Mouse (Mus musculus) liver, embryonic 11.5 days (tissue): ENCODE data around the gene Bpifb1. TPM values are rescaled to one million over a fixed set of nuclear protein-coding genes. Genes with fewer than 3 reads are reported as not detected.

Source experiments
- ATAC-seq: fragments of 200-750 bp; cut with Nextera tagmentation; replicated peaks from 2 replicates; pipeline ENCODE4 v1.8.0; 2017; ENCODE audit warnings: moderate number of reproducible peaks, mild to moderate bottlenecking, moderate TSS enrichment, moderate library complexity; ENCODE audit not compliant: low FRiP score
- DNase-seq: peaks from one replicate; pipeline ENCODE4 v3.0.0-alpha.2; 2017; ENCODE audit warnings: low spot score
- H3K27ac ChIP-seq: fragments of 300-500 bp; sonication (generic); 2 replicates; pipeline ENCODE4 v1.5.1; 2014; ENCODE audit warnings: mild to moderate bottlenecking, low read depth, low read length, control low read depth
- H3K27me3 ChIP-seq: fragments of 300-500 bp; sonication (generic); replicated peaks from 2 replicates; pipeline ENCODE4 v1.6.1; 2014; ENCODE audit warnings: low read length, mixed read lengths; ENCODE audit not compliant: control insufficient read depth, insufficient read depth
- H3K36me3 ChIP-seq: fragments of 300-500 bp; sonication (generic); 2 replicates; pipeline ENCODE4 v1.6.1; 2014; ENCODE audit warnings: mild to moderate bottlenecking, low read length, moderate library complexity, mixed read lengths; ENCODE audit not compliant: control insufficient read depth, insufficient read depth
- H3K4me1 ChIP-seq: fragments of 300-500 bp; sonication (generic); replicated peaks from 2 replicates; pipeline ENCODE4 v1.6.1; 2014; ENCODE audit warnings: low read length, mixed read lengths; ENCODE audit not compliant: control insufficient read depth, insufficient read depth
- H3K4me2 ChIP-seq: fragments of 300-500 bp; sonication (generic); 2 replicates; pipeline ENCODE4 v1.6.1; 2014; ENCODE audit warnings: mild to moderate bottlenecking, control low read depth, moderate library complexity
- H3K4me3 ChIP-seq: fragments of 300-500 bp; sonication (generic); 2 replicates; pipeline ENCODE4 v1.5.1; 2014; ENCODE audit warnings: low read depth, low read length, control low read depth
- H3K9ac ChIP-seq: fragments of 300-500 bp; sonication (generic); 2 replicates; pipeline ENCODE4 v1.6.1; 2014; ENCODE audit warnings: low read depth, low read length, control low read depth
- H3K9me3 ChIP-seq: fragments of 300-500 bp; sonication (generic); 2 replicates; pipeline ENCODE4 v1.6.1; 2016; ENCODE audit warnings: low read length, inconsistent platforms, mixed read lengths; ENCODE audit not compliant: control insufficient read depth
- WGBS: fragments of 180-500 bp; shearing (Covaris S2); extraction: QIAGEN DNeasy Blood & Tissue Kit; methylation state at CpG from one replicate; pipeline ENCODE4 v1.1.7; 2014; 5-methylcytosine and 5-hydroxymethylcytosine counted together
- polyA plus RNA-seq: library from polyadenylated mRNA; unstranded; fragments of >200 nt; fragmentation: Nextera tagmentation; extraction: Ambion mirVana; gene quantifications from 2 replicates; pipeline ENCODE4 v1.2.1, GENCODE M21; 2014

Bpifb1 gene
- polyA plus RNA-seq, 1 experiment from 2014 or later = not detected

DNA sequence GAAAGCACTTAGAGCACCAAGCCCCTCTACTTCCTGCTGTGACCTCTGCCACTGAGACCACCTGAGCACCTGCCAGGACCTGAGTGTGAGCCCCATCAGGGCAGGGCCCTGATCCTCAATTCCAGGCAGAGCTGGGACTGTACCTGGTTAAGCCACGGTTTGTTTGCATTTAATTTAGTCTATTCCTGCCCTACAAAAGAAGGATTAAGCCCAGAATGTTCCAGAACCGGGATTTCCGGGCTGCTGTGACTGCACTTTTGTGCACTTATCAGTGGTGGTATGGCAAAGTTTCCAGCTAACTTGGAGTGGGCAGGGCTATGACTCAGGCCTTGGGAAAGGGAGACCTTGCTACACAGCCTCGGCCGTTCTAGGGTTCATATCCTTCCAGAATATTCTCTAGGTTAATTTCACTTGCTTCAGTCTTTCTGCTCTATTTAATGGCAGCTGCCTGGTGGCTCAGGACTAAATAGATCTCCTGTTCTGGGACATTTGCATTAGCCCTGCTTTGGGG is 3.4 kb downstream of the Bpifb1 start:
- Histone ChIP-seq H3K9me3 (no peaks in the 10 kb centered on the region), H3K4me3 (no peak overlapping the region), H3K9ac (no peak overlapping the region), H3K36me3 (no peaks in the 10 kb centered on the region), H3K4me1 (no peaks in the 10 kb centered on the region), H3K27ac (no peak overlapping the region), H3K4me2 (no peak overlapping the region), H3K27me3 (no peaks in the 10 kb centered on the region)
- 62% methylated on average over 5 of the region's 5 CpGs for WGBS
- no peak for ATAC-seq
- DNase-seq = no peak

DNA sequence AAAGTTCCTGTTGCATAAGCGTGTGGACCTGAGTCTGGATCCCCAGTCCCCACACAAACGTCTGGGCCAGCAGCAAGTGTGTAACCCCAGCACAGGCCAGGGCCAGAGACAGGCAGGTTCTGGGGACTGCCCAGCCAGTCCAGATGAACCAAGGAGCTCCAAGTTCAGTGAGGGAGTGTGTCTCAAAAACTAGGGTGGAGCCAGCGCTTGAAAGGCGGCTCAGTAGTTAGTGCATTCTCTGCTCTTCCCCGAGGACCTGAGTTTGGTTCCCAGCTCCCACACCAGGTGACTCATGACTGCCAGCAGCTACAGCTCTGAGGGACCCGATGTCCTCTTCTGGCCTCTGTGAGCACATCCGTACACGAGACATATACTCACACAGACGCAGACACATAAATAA is 6.4 kb downstream of the Bpifb1 start:
- Histone ChIP-seq H3K9ac (no peak overlapping the region), H3K27ac (no peak overlapping the region), H3K9me3 (no peaks in the 10 kb centered on the region), H3K4me1 (no peaks in the 10 kb centered on the region), H3K27me3 (no peaks in the 10 kb centered on the region), H3K4me3 (no peak overlapping the region), H3K36me3 (no peaks in the 10 kb centered on the region), H3K4me2 (no peak overlapping the region)
- DNase-seq (no peak), ATAC-seq (no peak)
- 84% methylated on average over 9 of the region's 9 CpGs for WGBS

DNA sequence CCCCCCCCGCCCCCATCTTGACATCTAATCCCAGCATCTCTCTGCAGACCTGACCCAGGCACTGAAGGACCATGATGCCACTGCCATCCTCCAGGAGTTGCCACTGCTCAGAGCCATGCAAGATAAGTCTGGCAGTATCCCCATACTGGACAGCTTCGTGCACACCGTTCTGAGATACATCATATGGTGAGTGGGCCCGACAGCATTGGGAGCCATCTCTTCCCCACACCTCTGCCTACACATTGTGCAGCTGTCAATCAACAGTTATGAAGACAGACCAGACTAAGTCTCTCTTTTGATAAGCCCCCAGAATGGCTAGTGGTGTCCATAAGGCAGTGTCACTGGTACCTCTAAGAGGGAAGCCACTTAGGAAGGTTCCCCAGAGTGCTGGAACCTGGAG is 14.0 kb downstream of the Bpifb1 start:
- no peak overlapping the region for H3K9ac ChIP-seq
- H3K27ac ChIP-seq = no peak overlapping the region
- H3K9me3 ChIP-seq = no peaks in the 10 kb centered on the region
- no peak overlapping the region for H3K4me2 ChIP-seq
- no peaks in the 10 kb centered on the region for H3K27me3 ChIP-seq
- DNase-seq (no peak), ATAC-seq (no peak)
- H3K36me3 ChIP-seq = no peaks in the 10 kb centered on the region
- no peak overlapping the region for H3K4me3 ChIP-seq
- no peaks in the 10 kb centered on the region for H3K4me1 ChIP-seq
- 84% methylated on average over 4 of the region's 4 CpGs for WGBS

DNA sequence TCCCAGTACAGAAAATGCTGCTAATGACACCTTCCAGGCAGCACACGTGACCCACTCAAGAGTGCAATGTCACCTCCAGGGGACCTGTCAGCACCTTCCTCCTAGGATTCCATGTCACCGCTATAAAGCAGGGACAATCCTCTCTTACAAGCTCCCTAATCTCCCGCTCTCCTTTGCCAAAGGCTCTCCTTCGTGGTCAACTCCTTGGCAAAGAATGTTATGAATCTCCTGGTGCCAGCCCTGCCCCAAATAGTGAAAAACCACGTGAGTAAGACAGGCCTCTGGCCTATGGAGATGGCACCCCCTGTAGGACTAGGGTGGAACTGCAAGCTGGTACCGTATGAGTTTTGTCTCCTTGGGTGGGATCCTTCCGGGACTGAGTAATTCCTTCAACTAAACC is 16.3 kb downstream of the Bpifb1 start:
- Histone ChIP-seq H3K4me1 (no peaks in the 10 kb centered on the region), H3K27me3 (no peaks in the 10 kb centered on the region; the same call in 1 of the 2 replicates), H3K9ac (no peak overlapping the region), H3K4me3 (no peak overlapping the region), H3K27ac (no peak overlapping the region), H3K4me2 (no peak overlapping the region), H3K9me3 (no peaks in the 10 kb centered on the region), H3K36me3 (no peaks in the 10 kb centered on the region)
- no peak for ATAC-seq
- DNase-seq = no peak
- WGBS = 54% methylated on average over 7 of the region's 7 CpGs

DNA sequence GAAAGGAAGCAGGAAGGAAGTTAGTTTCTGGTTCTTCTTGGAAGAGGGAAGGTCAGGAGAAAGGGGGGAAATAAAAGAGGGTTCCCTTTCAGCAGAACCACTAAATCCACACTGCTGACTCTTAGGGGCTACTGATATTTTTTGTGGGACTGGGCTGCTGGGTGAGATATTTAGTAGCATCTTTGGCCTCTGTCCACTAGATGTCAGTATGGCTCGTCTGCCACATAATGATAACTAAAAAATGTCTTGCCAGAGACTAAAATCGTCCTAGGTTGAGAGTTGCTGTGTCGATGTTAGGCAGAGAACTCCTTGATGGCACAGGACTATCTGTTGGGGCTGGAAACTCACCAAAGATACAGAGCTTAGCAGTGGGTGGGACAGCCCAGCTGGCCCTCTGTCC is 18.5 kb downstream of the Bpifb1 start:
- no peaks in the 10 kb centered on the region; the same call in 1 of the 2 replicates for H3K27me3 ChIP-seq
- H3K36me3 ChIP-seq = no peaks in the 10 kb centered on the region
- no peak overlapping the region for H3K9ac ChIP-seq
- H3K4me2 ChIP-seq = no peak overlapping the region
- no peak overlapping the region for H3K27ac ChIP-seq
- DNase-seq (no peak), ATAC-seq (no peak)
- no peak overlapping the region for H3K4me3 ChIP-seq
- no peaks in the 10 kb centered on the region for H3K9me3 ChIP-seq
- 13% methylated on average over 3 of the region's 3 CpGs for WGBS
- no peaks in the 10 kb centered on the region for H3K4me1 ChIP-seq

DNA sequence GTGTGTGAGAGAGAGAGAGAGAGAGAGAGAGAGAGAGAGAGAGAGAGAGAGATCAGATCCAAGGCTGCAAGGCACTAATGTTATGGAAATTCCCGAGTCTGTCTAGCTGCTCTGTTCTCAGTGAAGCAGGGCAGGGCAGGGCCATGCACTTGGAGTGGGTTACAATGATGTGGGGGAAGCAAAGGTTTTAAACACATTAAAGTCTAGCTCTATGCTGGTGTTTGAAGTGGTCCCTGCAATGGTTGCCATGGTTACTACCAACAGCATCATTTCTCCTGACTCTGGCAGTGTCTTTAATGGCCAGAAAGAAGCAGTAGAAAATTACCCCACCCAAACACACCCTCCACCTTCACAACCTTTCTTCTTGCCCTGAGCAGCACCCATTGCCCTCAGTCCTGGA is 20.5 kb downstream of the Bpifb1 start:
- H3K9me3 ChIP-seq = no peaks in the 10 kb centered on the region
- H3K27me3 ChIP-seq = no peaks in the 10 kb centered on the region; the same call in 1 of the 2 replicates
- H3K9ac ChIP-seq = no peak overlapping the region
- H3K4me2 ChIP-seq = no peak overlapping the region
- WGBS = 59% methylated on average over 1 of the region's 1 CpGs
- DNase-seq = no peak
- no peak for ATAC-seq
- H3K27ac ChIP-seq = no peak overlapping the region
- no peaks in the 10 kb centered on the region for H3K4me1 ChIP-seq
- H3K36me3 ChIP-seq = no peaks in the 10 kb centered on the region
- H3K4me3 ChIP-seq = no peak overlapping the region

DNA sequence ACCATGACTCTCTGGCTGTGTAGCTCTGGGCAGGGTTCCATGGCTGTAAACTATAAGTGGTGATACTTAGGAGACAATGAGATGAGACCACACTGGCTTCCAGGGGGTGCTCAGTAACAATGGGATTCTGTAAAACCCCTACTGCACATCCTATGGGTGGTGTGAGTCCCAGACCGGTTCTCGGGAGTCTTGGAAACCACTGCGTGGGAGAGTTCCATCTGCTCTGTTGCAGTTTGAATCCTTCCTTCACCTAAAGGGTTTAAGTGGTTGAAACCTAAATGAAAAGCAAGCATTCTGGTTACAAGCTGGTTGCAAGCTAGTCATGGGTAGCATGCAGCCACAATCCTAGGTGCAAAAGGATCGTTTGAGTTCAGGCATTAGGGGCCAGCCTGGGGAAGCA is 21.3 kb downstream of the Bpifb1 start:
- H3K4me3 ChIP-seq = no peak overlapping the region
- no peak overlapping the region for H3K9ac ChIP-seq
- ATAC-seq = no peak
- no peaks in the 10 kb centered on the region for H3K9me3 ChIP-seq
- H3K4me1 ChIP-seq = no peaks in the 10 kb centered on the region
- no peaks in the 10 kb centered on the region for H3K36me3 ChIP-seq
- H3K27ac ChIP-seq = no peak overlapping the region
- DNase-seq = no peak
- 76% methylated on average over 4 of the region's 4 CpGs for WGBS
- H3K4me2 ChIP-seq = no peak overlapping the region
- H3K27me3 ChIP-seq = no peaks in the 10 kb centered on the region; the same call in 1 of the 2 replicates

DNA sequence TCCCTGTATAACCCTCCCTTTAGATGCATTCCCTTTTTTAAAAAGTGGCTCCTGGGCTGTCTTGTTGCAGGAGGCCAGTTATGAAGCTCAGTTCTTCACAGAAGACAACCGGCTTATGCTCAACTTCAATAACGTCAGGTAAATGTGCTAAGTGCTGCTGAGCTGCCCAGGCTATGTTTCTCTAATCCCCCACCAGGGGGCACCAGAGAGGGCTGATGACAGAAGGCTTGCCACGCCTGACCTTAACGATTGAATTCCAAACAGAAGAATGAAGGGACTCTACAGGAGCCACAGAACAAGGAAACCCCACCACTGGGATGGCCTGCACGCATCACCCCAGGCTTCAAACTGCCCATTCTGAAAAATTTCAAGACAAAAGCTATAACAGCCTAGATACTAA is 24.6 kb downstream of the Bpifb1 start:
- 12% methylated on average over 5 of the region's 5 CpGs for WGBS
- Histone ChIP-seq H3K36me3 (no peaks in the 10 kb centered on the region), H3K9me3 (no peaks in the 10 kb centered on the region), H3K9ac (no peak overlapping the region), H3K4me2 (no peak overlapping the region), H3K4me3 (no peak overlapping the region), H3K4me1 (no peaks in the 10 kb centered on the region), H3K27ac (no peak overlapping the region), H3K27me3 (no peaks in the 10 kb centered on the region; the same call in 1 of the 2 replicates)
- ATAC-seq = 0 out of 2 replicates have a peak, but pooled peaks have one; percentile 23
- peak; percentile 65 for DNase-seq

DNA sequence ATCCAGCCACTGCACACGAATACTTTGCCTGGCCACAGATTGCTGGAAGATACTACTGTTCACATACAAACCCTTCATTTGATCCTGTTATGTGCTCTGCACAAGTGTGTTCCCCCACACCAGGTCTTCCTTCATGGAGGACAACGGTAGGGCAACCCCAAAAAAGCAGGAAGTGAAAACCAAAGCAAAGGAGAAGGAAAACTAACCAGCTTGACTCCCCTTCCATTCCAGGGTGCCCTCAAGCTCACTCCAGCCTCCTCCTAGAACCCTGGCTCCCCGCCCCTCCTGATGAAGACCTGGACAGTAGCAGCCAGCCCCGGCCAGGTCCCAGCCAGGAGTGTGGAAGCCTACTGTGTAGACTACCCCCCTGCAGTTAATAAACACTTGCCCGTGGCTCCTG is 29.3 kb downstream of the Bpifb1 start:
- Histone ChIP-seq H3K27ac (no peak overlapping the region), H3K4me2 (no peak overlapping the region), H3K9ac (no peak overlapping the region), H3K27me3 (no peaks in the 10 kb centered on the region), H3K4me3 (no peak overlapping the region), H3K4me1 (no peaks in the 10 kb centered on the region), H3K36me3 (no peaks in the 10 kb centered on the region), H3K9me3 (no peaks in the 10 kb centered on the region)
- 66% methylated on average over 5 of the region's 5 CpGs for WGBS
- ATAC-seq = no peak
- no peak for DNase-seq
